Mouse (Mus musculus) kidney, embryonic 14.5 days (tissue): ENCODE data around the gene Igfbp1. TPM values are rescaled to one million over a fixed set of nuclear protein-coding genes. Genes with fewer than 3 reads are reported as not detected.
A peak's percentile ranks its signal among the peaks of the same experiment; 100 is the strongest.

ENCODE experiments used
- ATAC-seq: fragments of 200-750 bp; cut with Nextera tagmentation; 2 replicates; pipeline ENCODE4 v1.8.0; 2017; ENCODE audit warnings: moderate number of reproducible peaks, mild to moderate bottlenecking, moderate TSS enrichment, moderate library complexity; ENCODE audit not compliant: low FRiP score, low TSS enrichment
- H3K27ac ChIP-seq: fragments of 300-500 bp; sonication (generic); 2 replicates; pipeline ENCODE4 v1.5.1; 2014; ENCODE audit warnings: low read depth, mild to moderate bottlenecking, low read length, moderate library complexity, mixed read lengths
- H3K27me3 ChIP-seq: fragments of 300-500 bp; sonication (generic); 2 replicates; pipeline ENCODE4 v1.6.1; 2014; ENCODE audit warnings: mild to moderate bottlenecking, low read length; ENCODE audit not compliant: control insufficient read depth, insufficient read depth
- H3K36me3 ChIP-seq: fragments of 300-500 bp; sonication (generic); 2 replicates; pipeline ENCODE4 v1.6.1; 2014; ENCODE audit warnings: low read length, mixed read lengths; ENCODE audit not compliant: control insufficient read depth, insufficient read depth
- H3K4me1 ChIP-seq: fragments of 300-500 bp; sonication (generic); 2 replicates; pipeline ENCODE4 v1.6.1; 2014; ENCODE audit warnings: low read length, mixed read lengths; ENCODE audit not compliant: control insufficient read depth, insufficient read depth
- H3K4me2 ChIP-seq: fragments of 300-500 bp; sonication (generic); replicated peaks from 2 replicates; pipeline ENCODE4 v1.6.1; 2014; ENCODE audit warnings: low read depth, mild to moderate bottlenecking, low read length
- H3K4me3 ChIP-seq: fragments of 300-500 bp; sonication (generic); 2 replicates; pipeline ENCODE4 v1.5.1; 2014; ENCODE audit warnings: mild to moderate bottlenecking, low read length
- H3K9ac ChIP-seq: fragments of 300-500 bp; sonication (generic); 2 replicates; pipeline ENCODE4 v1.6.1; 2014; ENCODE audit warnings: low read depth, mild to moderate bottlenecking, low read length, moderate library complexity
- H3K9me3 ChIP-seq: fragments of 300-500 bp; sonication (generic); 2 replicates; pipeline ENCODE4 v1.6.1; 2016; ENCODE audit warnings: low read length; ENCODE audit not compliant: control insufficient read depth
- WGBS: fragments of 180-500 bp; shearing (Covaris S2); extraction: QIAGEN DNeasy Blood & Tissue Kit; methylation state at CpG from one replicate; pipeline ENCODE4 v1.1.7; 2014; 5-methylcytosine and 5-hydroxymethylcytosine counted together
- polyA plus RNA-seq: library from polyadenylated mRNA; unstranded; fragments of >200 nt; fragmentation: Nextera tagmentation; extraction: Ambion mirVana; gene quantifications from 2 replicates; pipeline ENCODE4 v1.2.1, GENCODE M21; 2014

Igfbp1 gene
- polyA plus RNA-seq, 1 experiment from 2014 or later: 2.5 TPM

GRCm38 (mm10) chr11:7199736-7200392 lies 2.3 kb downstream of the Igfbp1 start:
- Histone ChIP-seq H3K4me1 (peaks cover 5% of the 10 kb centered on the region; the same call in 1 of the 2 replicates), H3K4me3 (no peak overlapping the region), H3K9me3 (no peaks in the 10 kb centered on the region), H3K9ac (no peak overlapping the region), H3K27me3 (no peaks in the 10 kb centered on the region), H3K4me2 (no peak overlapping the region), H3K27ac (no peak overlapping the region), H3K36me3 (no peaks in the 10 kb centered on the region)
- no peak for ATAC-seq
- 54% methylated on average over 14 of the region's 14 CpGs for WGBS

- H3K4me1 ChIP-seq: peaks cover 5% of the 10 kb centered on the region; the same call in 1 of the 2 replicates
- no peaks in the 10 kb centered on the region for H3K36me3 ChIP-seq
- H3K27me3 ChIP-seq: no peaks in the 10 kb centered on the region
- H3K4me2 ChIP-seq: no peak overlapping the region
- H3K9ac ChIP-seq: no peak overlapping the region
- no peak for ATAC-seq
- no peak overlapping the region for H3K27ac ChIP-seq
- H3K4me3 ChIP-seq: no peak overlapping the region
- 89% methylated on average over 9 of the region's 9 CpGs for WGBS
- no peaks in the 10 kb centered on the region for H3K9me3 ChIP-seq
Measured at GRCm38 (mm10) chr11:7200393-7200783, 2.8 kb downstream of the Igfbp1 start.

- no peak overlapping the region for H3K9ac ChIP-seq
- peaks cover 5% of the 10 kb centered on the region; the same call in 1 of the 2 replicates for H3K4me1 ChIP-seq
- H3K27me3 ChIP-seq: no peaks in the 10 kb centered on the region
- WGBS: 83% methylated on average over 7 of the region's 7 CpGs
- H3K4me3 ChIP-seq: no peak overlapping the region
- H3K27ac ChIP-seq: no peak overlapping the region
- ATAC-seq: no peak
- H3K9me3 ChIP-seq: no peaks in the 10 kb centered on the region
- peaks cover 1% of the 10 kb centered on the region; the same call in 1 of the 2 replicates for H3K36me3 ChIP-seq
- no peak overlapping the region for H3K4me2 ChIP-seq
Measured at GRCm38 (mm10) chr11:7202206-7202605, 4.6 kb downstream of the Igfbp1 start.

- no peaks in the 10 kb centered on the region for H3K9me3 ChIP-seq
- no peak for ATAC-seq
- H3K36me3 ChIP-seq: peaks cover 2% of the 10 kb centered on the region; the same call in 1 of the 2 replicates
- no peaks in the 10 kb centered on the region for H3K4me1 ChIP-seq
- no peak overlapping the region for H3K4me3 ChIP-seq
- no peak overlapping the region for H3K27ac ChIP-seq
- H3K27me3 ChIP-seq: no peaks in the 10 kb centered on the region
- H3K9ac ChIP-seq: no peak overlapping the region
- no peak overlapping the region for H3K4me2 ChIP-seq
- WGBS: 84% methylated on average over 9 of the region's 9 CpGs
Measured at GRCm38 (mm10) chr11:7203846-7204245, 6.3 kb downstream of the Igfbp1 start.

- Histone ChIP-seq H3K4me3 (no peak overlapping the region), H3K4me2 (0 out of 2 replicates have a peak overlapping the region, but pooled peaks have one; percentile 31)
- no peak for ATAC-seq
Measured at GRCm38 (mm10) chr11:7210343-7210742, 12.8 kb downstream of the Igfbp1 start.

GRCm38 (mm10) chr11:7211211-7211610 lies 13.6 kb downstream of the Igfbp1 start:
- Histone ChIP-seq H3K27ac (no peak overlapping the region), H3K36me3 (peaks cover 10% of the 10 kb centered on the region; the same call in 1 of the 2 replicates), H3K9me3 (no peaks in the 10 kb centered on the region), H3K4me1 (peaks cover 8% of the 10 kb centered on the region; the same call in 1 of the 2 replicates), H3K27me3 (peaks cover 27% of the 10 kb centered on the region), H3K4me3 (peak overlapping the region; percentile 15; the same call in 1 of the 2 replicates), H3K9ac (0 out of 2 replicates have a peak overlapping the region, but pooled peaks have one; percentile 23), H3K4me2 (peak overlapping the region; percentile 31)
- 22% methylated on average over 9 of the region's 9 CpGs for WGBS
- ATAC-seq: no peak

More at GRCm38 (mm10) chr11:7210343-7210742, 12.8 kb downstream of the Igfbp1 start:
- peaks cover 8% of the 10 kb centered on the region; the same call in 1 of the 2 replicates for H3K4me1 ChIP-seq
- H3K27me3 ChIP-seq: peaks cover 27% of the 10 kb centered on the region
- 18% methylated on average over 6 of the region's 6 CpGs for WGBS
- H3K9me3 ChIP-seq: no peaks in the 10 kb centered on the region
- H3K9ac ChIP-seq: no peak overlapping the region
- no peak overlapping the region for H3K27ac ChIP-seq
- H3K36me3 ChIP-seq: peaks cover 10% of the 10 kb centered on the region; the same call in 1 of the 2 replicates

GRCm38 (mm10) chr11:7212126-7212798 lies 14.7 kb downstream of the Igfbp1 start:
- 0 out of 2 replicates have a peak overlapping the region, but pooled peaks have one; percentile 28 for H3K9ac ChIP-seq
- H3K4me3 ChIP-seq: peak overlapping the region; percentile 66
- H3K36me3 ChIP-seq: peaks cover 8% of the 10 kb centered on the region; the same call in 1 of the 2 replicates
- 16% methylated on average over 17 of the region's 17 CpGs for WGBS
- H3K27me3 ChIP-seq: peaks cover 27% of the 10 kb centered on the region
- peaks cover 12% of the 10 kb centered on the region; the same call in 1 of the 2 replicates for H3K4me1 ChIP-seq
- peak overlapping the region; percentile 97 for H3K4me2 ChIP-seq
- H3K9me3 ChIP-seq: no peaks in the 10 kb centered on the region
- no peak overlapping the region for H3K27ac ChIP-seq
- no peak for ATAC-seq

- H3K4me3 ChIP-seq: peak overlapping the region; percentile 66
- H3K4me1 ChIP-seq: peaks cover 12% of the 10 kb centered on the region; the same call in 1 of the 2 replicates
- H3K9me3 ChIP-seq: no peaks in the 10 kb centered on the region
- peak overlapping the region; percentile 97 for H3K4me2 ChIP-seq
- H3K27me3 ChIP-seq: peaks cover 27% of the 10 kb centered on the region
- WGBS: 2% methylated on average over 16 of the region's 19 CpGs
- no peak for ATAC-seq
- peaks cover 7% of the 10 kb centered on the region; the same call in 1 of the 2 replicates for H3K36me3 ChIP-seq
- H3K9ac ChIP-seq: peak overlapping the region; percentile 64
- no peak overlapping the region for H3K27ac ChIP-seq
Measured at GRCm38 (mm10) chr11:7213161-7213500, 15.5 kb downstream of the Igfbp1 start.
